Mouse (Mus musculus) small intestine, adult 2 months (tissue): Measurements from ENCODE around the gene Sap30bp. TPM values are rescaled to one million over a fixed set of nuclear protein-coding genes. Genes with fewer than 3 reads are reported as not detected.

ENCODE experiments used
- H3K27ac ChIP-seq: fragments of 200-500 bp; 2 replicates; pipeline ENCODE4 v1.5.1; 2012; ENCODE audit warnings: low read depth, low read length, control low read depth, inconsistent platforms; ENCODE audit not compliant: insufficient read depth
- H3K27me3 ChIP-seq: fragments of 200-500 bp; 2 replicates; pipeline ENCODE4 v1.6.1; 2012; ENCODE audit warnings: mild to moderate bottlenecking, moderate library complexity, low read length, inconsistent platforms; ENCODE audit not compliant: control insufficient read depth, insufficient read depth
- H3K36me3 ChIP-seq: fragments of 200-500 bp; 2 replicates; pipeline ENCODE4 v1.6.1; 2012; ENCODE audit warnings: mild to moderate bottlenecking, low read length, control low read depth, inconsistent platforms; ENCODE audit not compliant: control insufficient read depth, insufficient read depth
- H3K4me1 ChIP-seq: fragments of 200-500 bp; 2 replicates; pipeline ENCODE4 v1.6.1; 2012; ENCODE audit warnings: low read length, inconsistent platforms, mixed read lengths; ENCODE audit not compliant: control insufficient read depth, insufficient read depth, insufficient read length
- H3K4me3 ChIP-seq: fragments of 200-500 bp; 2 replicates; pipeline ENCODE4 v1.5.1; 2012; ENCODE audit warnings: low read depth, mild to moderate bottlenecking, control low read depth, inconsistent platforms, low read length, moderate library complexity
- CTCF ChIP-seq: fragments of 200-500 bp; IDR thresholded peaks from 2 replicates; pipeline ENCODE4 v1.5.1; 2012; ENCODE audit warnings: low read depth, mild to moderate bottlenecking, control low read depth, inconsistent platforms, low read length, moderate library complexity, mixed read lengths; ENCODE audit not compliant: insufficient replicate concordance, insufficient read length; ENCODE audit errors: extremely low read depth
- POLR2A ChIP-seq: fragments of 200-500 bp; IDR thresholded peaks from 2 replicates; pipeline ENCODE4 v1.6.1; 2012; ENCODE audit warnings: low read depth, mild to moderate bottlenecking, control low read depth, inconsistent platforms, low read length, moderate library complexity
- WGBS: fragments of 180-500 bp; shearing (Covaris S2); methylation state at CpG from one replicate; pipeline ENCODE4 v1.1.7; 2018; 5-methylcytosine and 5-hydroxymethylcytosine counted together
- polyA plus RNA-seq: library from polyadenylated mRNA; depleted of rRNA; stranded (reverse); fragments of >200 nt; gene quantifications from 2 replicates; pipeline ENCODE4 v1.2.3, GENCODE M21; 2012

The Sap30bp gene
- polyA plus RNA-seq, 1 experiment, result 27.1 TPM

- TF ChIP-seq CTCF (peak; percentile 17; the same call in 1 of the 2 replicates), POLR2A (no peak)
- Histone ChIP-seq H3K36me3 (peaks cover 38% of the 10 kb centered on the region), H3K27me3 (no peaks in the 10 kb centered on the region), H3K27ac (no peak overlapping the region), H3K4me1 (peaks cover under 1% of the 10 kb centered on the region; the same call in 1 of the 2 replicates), H3K4me3 (no peak overlapping the region)
- WGBS, result 27% methylated on average over 6 of the region's 6 CpGs
Observed at GRCm38 (mm10) chr11:115920110-115920818, 12.8 kb upstream of the Sap30bp start.

DNA sequence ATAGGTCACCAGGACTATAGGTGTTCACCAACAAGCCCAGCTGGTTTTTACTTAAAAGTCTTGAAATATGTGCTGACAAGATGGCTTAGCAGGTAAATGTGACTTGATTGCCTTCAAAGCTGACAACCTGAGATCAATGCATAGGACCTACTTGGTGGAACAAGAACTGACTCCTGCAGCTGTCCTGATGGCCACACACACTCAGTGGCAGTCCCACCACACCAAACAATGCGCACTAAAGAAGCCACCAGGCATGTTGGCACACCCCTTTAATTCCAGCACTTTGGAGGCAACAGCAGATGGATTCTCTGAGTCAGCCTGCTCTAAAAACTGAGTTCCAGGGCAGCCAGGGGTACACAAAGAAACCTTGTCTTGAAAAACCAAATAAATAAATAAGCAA, 11.1 kb upstream of the Sap30bp start:
- Histone ChIP-seq H3K4me3 (no peak overlapping the region), H3K36me3 (peaks cover 31% of the 10 kb centered on the region), H3K27ac (no peak overlapping the region), H3K27me3 (no peaks in the 10 kb centered on the region), H3K4me1 (peaks cover 3% of the 10 kb centered on the region; the same call in 1 of the 2 replicates)
- TF ChIP-seq POLR2A (no peak), CTCF (no peak)
- 97% methylated on average over 1 of the region's 1 CpGs for WGBS

GRCm38 (mm10) chr11:115929031-115929430, 4.1 kb upstream of the Sap30bp start:
- TF ChIP-seq CTCF (no peak), POLR2A (no peak)
- Histone ChIP-seq H3K27me3 (no peaks in the 10 kb centered on the region), H3K4me3 (no peak overlapping the region), H3K36me3 (peaks cover 24% of the 10 kb centered on the region), H3K4me1 (peaks cover 6% of the 10 kb centered on the region; the same call in 1 of the 2 replicates), H3K27ac (no peak overlapping the region)
- 87% methylated on average over 8 of the region's 8 CpGs for WGBS

DNA sequence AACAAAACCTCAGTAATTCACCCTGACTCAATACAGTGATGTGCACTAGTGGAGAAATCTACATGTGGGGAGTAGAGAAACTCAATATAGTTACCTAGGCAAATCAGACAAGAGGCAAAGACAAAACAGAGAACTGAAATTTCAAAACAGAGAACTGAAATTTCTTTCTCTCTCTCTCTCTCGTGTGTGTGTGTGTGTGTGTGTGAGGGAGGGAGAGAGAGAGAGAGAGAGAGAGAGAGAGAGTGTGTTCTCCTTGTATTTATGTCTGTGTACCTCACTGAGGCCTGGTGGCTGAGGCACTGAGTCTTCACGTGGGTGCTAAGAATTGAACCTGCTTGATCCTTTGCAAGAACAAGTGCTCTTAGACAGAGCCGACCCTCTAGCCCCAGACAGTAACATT, 3.3 kb upstream of the Sap30bp start:
- WGBS, result 63% methylated on average over 3 of the region's 3 CpGs
- H3K4me1 ChIP-seq, result peaks cover 6% of the 10 kb centered on the region; the same call in 1 of the 2 replicates
- H3K4me3 ChIP-seq, result no peak overlapping the region
- H3K36me3 ChIP-seq, result peaks cover 22% of the 10 kb centered on the region
- H3K27ac ChIP-seq, result no peak overlapping the region
- H3K27me3 ChIP-seq, result no peaks in the 10 kb centered on the region
- TF ChIP-seq POLR2A (no peak), CTCF (no peak)

DNA sequence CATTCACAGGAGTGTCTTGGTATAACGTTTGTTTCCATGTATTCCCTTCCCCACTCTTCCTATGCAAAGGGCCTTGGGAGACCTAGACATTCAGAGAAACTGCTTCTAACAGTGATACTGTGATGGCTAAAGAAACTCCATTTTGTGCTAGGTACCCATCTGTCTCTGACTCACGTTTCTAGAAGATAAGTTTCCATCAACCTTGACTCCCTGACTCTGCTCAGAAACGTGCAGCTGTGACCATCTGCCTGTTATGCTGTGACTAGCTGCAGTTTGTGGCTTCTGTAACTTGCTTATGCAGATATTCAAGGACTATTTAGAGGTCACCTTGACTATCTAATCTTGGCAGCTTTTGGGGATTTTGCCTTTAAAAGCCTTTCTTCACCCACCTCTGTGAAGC, 1.8 kb upstream of the Sap30bp start:
- Histone ChIP-seq H3K4me3 (no peak overlapping the region), H3K27me3 (no peaks in the 10 kb centered on the region), H3K27ac (no peak overlapping the region), H3K36me3 (peaks cover 28% of the 10 kb centered on the region), H3K4me1 (peaks cover 3% of the 10 kb centered on the region; the same call in 1 of the 2 replicates)
- 64% methylated on average over 3 of the region's 3 CpGs for WGBS
- TF ChIP-seq CTCF (no peak), POLR2A (no peak)

DNA sequence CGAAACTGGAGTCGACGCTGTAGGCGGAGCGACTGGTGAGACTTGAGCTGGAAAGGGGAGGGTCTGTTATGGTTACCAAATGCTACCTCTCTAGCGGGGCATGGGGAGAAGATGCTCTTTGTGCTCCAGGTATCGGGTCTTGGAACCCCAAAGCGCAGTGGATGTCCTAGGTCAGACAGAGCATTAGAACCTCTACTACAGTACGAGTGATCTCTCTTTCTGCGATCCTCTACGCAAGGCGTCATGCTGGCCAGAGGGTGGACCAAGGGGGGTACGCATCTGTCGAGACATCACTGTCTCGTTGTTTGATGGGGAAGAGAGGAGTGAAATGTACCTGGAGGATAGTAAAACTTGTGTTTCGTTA, 647 bp downstream of the Sap30bp start:
- Histone ChIP-seq H3K4me1 (peaks cover 3% of the 10 kb centered on the region; the same call in 1 of the 2 replicates), H3K27ac (no peak overlapping the region), H3K27me3 (no peaks in the 10 kb centered on the region), H3K4me3 (peak overlapping the region; percentile 94), H3K36me3 (peaks cover 26% of the 10 kb centered on the region)
- no peak for TF ChIP-seq CTCF
- TF ChIP-seq POLR2A, result no peak
- under 1% methylated on average over 16 of the region's 16 CpGs for WGBS

DNA sequence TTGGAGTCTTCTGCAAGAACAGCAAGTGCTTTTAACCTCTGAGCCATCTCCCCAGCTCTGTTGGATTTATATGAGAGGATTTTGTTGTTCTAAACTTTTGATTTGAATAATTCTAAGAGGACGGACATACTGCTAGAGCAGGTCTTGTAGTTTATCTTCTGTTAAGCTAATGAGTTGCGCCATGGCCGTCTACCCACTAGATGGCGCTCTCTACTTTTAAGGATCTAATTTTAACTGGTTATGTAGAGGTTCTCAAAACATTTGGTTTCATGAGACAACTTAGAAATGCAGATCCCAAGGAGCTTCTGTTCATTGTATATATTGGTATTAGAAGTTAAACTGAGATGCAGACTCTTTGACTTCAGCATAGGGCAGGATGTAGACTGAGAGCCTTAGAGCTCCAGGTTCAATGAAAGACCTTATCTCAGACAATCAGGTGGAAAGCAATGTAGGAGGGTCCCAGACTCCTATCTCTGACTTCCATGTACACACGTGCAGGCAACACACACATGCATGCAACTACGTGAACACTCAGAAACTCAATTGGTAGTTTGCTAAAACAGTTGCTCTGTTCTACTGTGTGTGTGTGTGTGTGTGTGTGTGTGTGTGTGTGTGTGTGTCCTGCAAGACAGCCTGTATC, 6.7 kb downstream of the Sap30bp start:
- Histone ChIP-seq H3K27me3 (no peaks in the 10 kb centered on the region), H3K27ac (no peak overlapping the region), H3K36me3 (peaks cover 44% of the 10 kb centered on the region), H3K4me3 (no peak overlapping the region), H3K4me1 (no peaks in the 10 kb centered on the region)
- TF ChIP-seq CTCF (no peak), POLR2A (no peak)
- WGBS, result 27% methylated on average over 6 of the region's 6 CpGs

DNA sequence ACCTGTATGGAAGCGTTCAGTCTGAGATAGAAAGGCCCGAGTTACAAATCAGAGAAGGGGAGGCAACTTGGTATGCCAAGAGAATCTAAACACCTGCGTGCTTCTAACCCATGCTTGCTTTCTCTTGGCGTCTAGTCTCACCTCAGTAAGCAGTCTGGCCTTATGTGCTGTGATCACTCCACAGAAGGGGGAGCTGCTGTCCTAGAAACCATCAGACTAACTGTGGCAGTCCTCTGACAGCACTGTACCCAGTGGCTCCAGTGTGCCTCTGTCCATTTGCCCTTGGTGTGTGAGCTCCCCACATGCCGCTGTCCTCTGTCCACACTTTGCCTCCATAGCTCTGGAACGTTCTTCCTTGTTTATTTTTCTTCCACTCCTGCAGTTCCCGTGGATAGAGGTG, 8.9 kb downstream of the Sap30bp start:
- Histone ChIP-seq H3K4me3 (no peak overlapping the region), H3K36me3 (peaks cover 48% of the 10 kb centered on the region), H3K27ac (no peak overlapping the region), H3K27me3 (no peaks in the 10 kb centered on the region), H3K4me1 (no peaks in the 10 kb centered on the region)
- TF ChIP-seq CTCF, result no peak
- TF ChIP-seq POLR2A, result no peak
- 87% methylated on average over 7 of the region's 7 CpGs for WGBS
